Mouse (Mus musculus) kidney, postnatal 0 days (tissue): Measurements from ENCODE around the gene Hlf. TPM values are rescaled to one million over a fixed set of nuclear protein-coding genes. Genes with fewer than 3 reads are reported as not detected.
A peak's percentile ranks its signal among the peaks of the same experiment; 100 is the strongest.

Source experiments
- ATAC-seq: fragments of 200-750 bp; cut with Nextera tagmentation; replicated peaks from 2 replicates; pipeline ENCODE4 v1.8.0; 2017; ENCODE audit warnings: low read depth, moderate number of reproducible peaks, moderate TSS enrichment, moderate library complexity; ENCODE audit not compliant: low FRiP score
- DNase-seq: peaks from one replicate; pipeline ENCODE4 v3.0.0-alpha.2; 2016; ENCODE audit warnings: low spot score
- H3K27ac ChIP-seq: fragments of 300-500 bp; sonication (generic); 2 replicates; pipeline ENCODE4 v1.5.1; 2014; ENCODE audit warnings: mild to moderate bottlenecking
- H3K27me3 ChIP-seq: fragments of 300-500 bp; sonication (generic); 2 replicates; pipeline ENCODE4 v1.6.1; 2014; ENCODE audit warnings: low read length, mixed read lengths; ENCODE audit not compliant: insufficient read depth
- H3K36me3 ChIP-seq: fragments of 300-500 bp; sonication (generic); 2 replicates; pipeline ENCODE4 v1.6.1; 2014; ENCODE audit warnings: low read length, mixed read lengths; ENCODE audit not compliant: insufficient read depth
- H3K4me1 ChIP-seq: fragments of 300-500 bp; sonication (generic); replicated peaks from 2 replicates; pipeline ENCODE4 v1.6.1; 2014; ENCODE audit warnings: antibody characterized with exemption, low read length, mixed read lengths; ENCODE audit not compliant: insufficient read depth
- H3K4me2 ChIP-seq: fragments of 300-500 bp; sonication (generic); 2 replicates; pipeline ENCODE4 v1.6.1; 2014; ENCODE audit warnings: mild to moderate bottlenecking, low read length, moderate library complexity, mixed read lengths
- H3K4me3 ChIP-seq: fragments of 300-500 bp; sonication (generic); replicated peaks from 2 replicates; pipeline ENCODE4 v1.5.1; 2014; ENCODE audit warnings: low read depth, low read length
- H3K9ac ChIP-seq: fragments of 300-500 bp; sonication (generic); 2 replicates; pipeline ENCODE4 v1.6.1; 2014; ENCODE audit warnings: low read depth, low read length
- H3K9me3 ChIP-seq: fragments of 300-500 bp; sonication (generic); replicated peaks from 2 replicates; pipeline ENCODE4 v1.6.1; 2016; ENCODE audit warnings: low read length, inconsistent platforms, mixed read lengths
- CTCF ChIP-seq: IDR thresholded peaks from 2 replicates; pipeline ENCODE4 v1.5.1; 2016; ENCODE audit warnings: antibody characterized with exemption, low read depth, mild to moderate bottlenecking, moderate library complexity
- WGBS: fragments of 180-500 bp; shearing (Covaris S2); extraction: QIAGEN DNeasy Blood & Tissue Kit; methylation state at CpG from one replicate; pipeline ENCODE4 v1.1.7; 2014; 5-methylcytosine and 5-hydroxymethylcytosine counted together
- polyA plus RNA-seq: library from polyadenylated mRNA; unstranded; fragments of >200 nt; fragmentation: Nextera tagmentation; extraction: Ambion mirVana; gene quantifications from 2 replicates; pipeline ENCODE4 v1.2.1, GENCODE M21; 2015

The Hlf gene
- polyA plus RNA-seq, 1 experiment from 2014 or later = 2.6 TPM

DNA sequence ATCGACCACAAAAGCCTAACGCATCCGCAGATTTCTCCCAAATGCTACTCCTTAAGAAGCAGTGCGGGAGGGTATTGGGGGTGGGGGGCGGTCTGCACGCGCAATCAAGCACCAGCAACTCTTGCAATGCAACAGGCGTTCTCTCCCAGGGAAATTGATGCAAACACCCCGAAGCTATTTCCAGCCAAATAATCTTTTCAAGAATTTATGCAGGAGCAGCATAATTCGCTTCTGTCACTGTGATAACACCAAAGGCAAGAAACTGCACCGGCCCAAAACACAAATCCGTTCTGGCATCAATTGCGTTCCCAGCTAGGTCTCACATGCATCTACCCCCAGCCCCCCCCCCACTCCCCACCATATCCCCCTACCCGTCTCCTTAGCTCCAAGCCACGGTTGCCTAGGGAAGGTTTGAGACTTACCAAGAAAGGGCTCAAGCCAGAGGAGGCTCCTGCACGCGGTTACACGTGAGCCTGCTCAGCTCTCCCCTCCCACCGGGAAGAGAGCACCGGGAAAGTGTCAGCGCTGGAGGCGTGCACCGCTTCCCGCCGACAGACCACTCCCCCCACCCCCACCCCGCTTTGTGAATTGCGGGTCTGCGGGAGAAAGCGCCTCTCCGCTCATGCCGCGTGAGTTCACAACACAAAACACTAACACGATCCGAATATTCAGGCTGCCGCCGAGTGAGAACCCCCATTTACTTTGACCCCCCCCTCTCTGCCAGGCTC, 1.4 kb downstream of the Hlf start:
- ATAC-seq (0 out of 2 replicates have a peak, but pooled peaks have one; percentile 26), DNase-seq (no peak)
- peak overlapping the region; percentile 45 for H3K4me3 ChIP-seq
- peak overlapping the region; percentile 93 for H3K4me2 ChIP-seq
- H3K9me3 ChIP-seq = no peaks in the 10 kb centered on the region
- H3K9ac ChIP-seq = peak overlapping the region; percentile 54
- under 1% methylated on average over 36 of the region's 36 CpGs for WGBS
- peaks cover 4% of the 10 kb centered on the region; the same call in 1 of the 2 replicates for H3K27me3 ChIP-seq
- TF ChIP-seq CTCF = no peak
- H3K27ac ChIP-seq = no peak overlapping the region
- peaks cover 19% of the 10 kb centered on the region; the same call in 1 of the 2 replicates for H3K4me1 ChIP-seq
- H3K36me3 ChIP-seq = no peaks in the 10 kb centered on the region

DNA sequence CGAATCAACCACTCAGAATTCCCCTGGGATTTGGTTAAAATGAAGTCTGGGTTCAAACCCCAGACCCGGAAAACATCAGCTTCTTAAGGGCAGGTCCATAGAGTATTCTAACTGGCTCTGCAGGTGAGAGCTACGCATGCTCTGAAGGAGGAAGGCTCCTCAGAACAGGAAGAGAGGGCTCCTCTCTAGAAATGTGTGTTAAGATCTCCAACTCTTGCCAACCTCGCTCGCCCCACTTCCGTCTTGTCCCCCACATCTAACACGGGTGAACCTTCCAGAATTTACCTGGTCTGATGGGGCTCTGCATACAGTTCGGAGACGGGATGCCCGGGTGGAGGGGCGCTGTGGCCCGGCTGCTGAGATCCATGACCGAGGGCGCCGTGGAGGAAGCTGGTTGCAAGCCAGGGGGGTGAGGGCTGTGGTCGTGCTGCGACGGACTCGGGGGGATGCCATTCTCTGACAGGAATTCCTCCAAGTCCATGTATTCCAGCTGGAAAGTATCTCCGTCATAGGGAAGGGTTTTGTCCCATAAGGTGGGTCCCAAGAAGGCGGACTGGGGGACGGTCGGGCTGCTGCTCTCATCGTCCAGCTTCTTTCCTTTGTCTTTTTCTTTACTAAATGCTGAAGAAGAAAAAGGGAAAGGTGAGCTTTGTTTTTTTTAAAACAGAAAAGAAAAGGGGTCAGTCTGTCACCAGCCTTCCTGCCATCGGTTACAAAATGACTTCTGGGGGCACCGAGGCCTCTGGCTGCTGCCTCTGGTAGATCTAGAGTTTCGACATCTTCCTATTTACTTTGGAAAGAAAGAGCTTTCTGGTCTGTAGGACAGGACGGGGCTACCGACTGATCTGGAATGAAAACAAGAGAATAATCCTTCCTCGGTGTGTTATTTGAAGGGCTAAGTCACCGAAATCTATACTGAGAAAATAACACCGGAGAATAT, 2.9 kb downstream of the Hlf start:
- no peak overlapping the region for H3K4me3 ChIP-seq
- DNase-seq (no peak), ATAC-seq (no peak)
- peaks cover 19% of the 10 kb centered on the region; the same call in 1 of the 2 replicates for H3K4me1 ChIP-seq
- WGBS = 44% methylated on average over 32 of the region's 32 CpGs
- TF ChIP-seq CTCF = no peak
- H3K27me3 ChIP-seq = peaks cover 4% of the 10 kb centered on the region; the same call in 1 of the 2 replicates
- peak overlapping the region; percentile 93; the same call in 1 of the 2 replicates for H3K4me2 ChIP-seq
- H3K9me3 ChIP-seq = no peaks in the 10 kb centered on the region
- no peak overlapping the region for H3K27ac ChIP-seq
- no peaks in the 10 kb centered on the region for H3K36me3 ChIP-seq
- H3K9ac ChIP-seq = no peak overlapping the region

DNA sequence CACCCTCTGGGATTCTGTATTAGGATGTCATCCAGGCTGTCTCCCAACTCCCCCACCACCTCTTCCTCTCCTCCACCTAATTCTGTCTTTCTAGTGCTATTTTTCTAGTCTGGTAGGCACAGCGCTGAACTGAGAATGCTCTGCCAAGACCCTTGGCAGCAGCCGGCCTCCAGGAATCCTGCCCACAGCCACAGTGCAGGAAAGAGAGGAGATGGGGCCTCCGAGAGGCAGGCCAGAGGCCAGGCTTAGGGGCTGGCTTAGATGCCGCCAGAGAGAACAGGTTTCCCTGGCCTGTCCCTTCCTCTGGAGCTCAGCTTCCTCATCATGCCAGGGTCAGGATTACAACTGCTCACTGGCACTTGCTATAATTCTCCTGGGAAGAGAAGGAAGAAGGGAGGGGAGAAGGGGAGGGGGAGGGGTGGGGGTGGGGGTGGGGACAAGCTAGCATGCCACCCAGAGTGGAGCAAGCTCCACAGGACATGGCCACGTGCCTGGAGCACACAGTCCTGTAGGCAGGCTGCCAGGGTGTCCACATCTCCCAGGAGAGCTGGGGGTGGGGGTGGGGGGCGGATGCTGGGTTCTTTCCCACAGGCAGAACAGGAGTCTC, 8.6 kb downstream of the Hlf start:
- no peaks in the 10 kb centered on the region for H3K9me3 ChIP-seq
- no peak overlapping the region for H3K4me2 ChIP-seq
- H3K36me3 ChIP-seq = no peaks in the 10 kb centered on the region
- DNase-seq (no peak), ATAC-seq (peak; percentile 92)
- H3K4me1 ChIP-seq = peaks cover 10% of the 10 kb centered on the region
- 7% methylated on average over 6 of the region's 6 CpGs for WGBS
- H3K9ac ChIP-seq = no peak overlapping the region
- no peaks in the 10 kb centered on the region for H3K27me3 ChIP-seq
- no peak for TF ChIP-seq CTCF
- H3K27ac ChIP-seq = peak overlapping the region; percentile 62
- H3K4me3 ChIP-seq = no peak overlapping the region

DNA sequence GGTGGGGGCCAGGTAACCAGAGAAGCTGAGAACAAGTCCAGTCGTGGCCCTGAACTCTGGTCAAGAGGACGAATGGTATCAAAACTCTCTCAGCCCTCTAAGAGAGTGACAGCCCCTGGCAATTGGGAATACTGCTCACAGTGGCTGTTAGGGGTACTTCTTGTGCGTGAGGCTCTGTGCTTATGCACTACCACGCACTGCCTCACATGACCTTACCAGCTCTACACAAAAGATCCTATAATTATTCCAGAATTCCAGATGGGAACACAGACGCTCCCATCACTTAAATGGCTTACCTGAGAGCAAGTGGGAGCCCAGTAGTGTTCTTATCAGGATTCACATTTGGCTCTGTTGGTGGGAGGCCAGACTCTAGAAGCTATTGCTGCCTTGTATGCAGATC, 9.6 kb downstream of the Hlf start:
- 0 out of 2 replicates have a peak, but pooled peaks have one; percentile 53 for ATAC-seq
- H3K4me3 ChIP-seq = no peak overlapping the region
- H3K9ac ChIP-seq = no peak overlapping the region
- 62% methylated on average over 5 of the region's 5 CpGs for WGBS
- H3K4me1 ChIP-seq = peaks cover 10% of the 10 kb centered on the region
- no peaks in the 10 kb centered on the region for H3K9me3 ChIP-seq
- no peak for DNase-seq
- no peak overlapping the region for H3K27ac ChIP-seq
- no peak overlapping the region for H3K4me2 ChIP-seq
- no peaks in the 10 kb centered on the region for H3K27me3 ChIP-seq
- TF ChIP-seq CTCF = peak; percentile 53
- no peaks in the 10 kb centered on the region for H3K36me3 ChIP-seq

DNA sequence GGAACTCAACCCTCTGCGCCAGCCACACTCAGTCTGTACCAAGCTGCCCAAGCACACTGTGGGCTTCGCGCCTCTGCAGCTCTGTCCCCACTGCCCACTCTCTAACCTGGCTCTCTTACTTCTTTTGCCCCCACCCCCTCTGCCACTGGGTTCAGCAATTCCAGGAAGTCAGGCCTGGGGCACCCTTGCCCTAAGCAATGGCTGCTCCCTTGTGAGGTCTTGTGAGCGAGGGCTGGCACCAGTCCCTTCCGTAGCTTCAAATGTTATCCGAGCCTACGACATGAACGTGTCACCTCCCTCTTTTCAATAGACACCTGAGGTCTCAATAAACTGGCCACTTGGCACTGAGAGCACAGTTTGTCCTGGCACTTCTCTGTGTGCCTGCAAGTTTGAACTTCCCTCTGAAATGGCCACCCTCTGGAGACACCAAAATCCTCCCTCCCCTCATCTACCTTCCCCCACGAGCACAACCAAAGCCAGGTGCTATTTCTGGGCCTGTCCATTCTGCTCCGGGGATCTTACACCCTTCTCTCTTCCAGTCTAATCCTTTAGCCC, 10.5 kb downstream of the Hlf start:
- 76% methylated on average over 10 of the region's 10 CpGs for WGBS
- no peak for TF ChIP-seq CTCF

DNA sequence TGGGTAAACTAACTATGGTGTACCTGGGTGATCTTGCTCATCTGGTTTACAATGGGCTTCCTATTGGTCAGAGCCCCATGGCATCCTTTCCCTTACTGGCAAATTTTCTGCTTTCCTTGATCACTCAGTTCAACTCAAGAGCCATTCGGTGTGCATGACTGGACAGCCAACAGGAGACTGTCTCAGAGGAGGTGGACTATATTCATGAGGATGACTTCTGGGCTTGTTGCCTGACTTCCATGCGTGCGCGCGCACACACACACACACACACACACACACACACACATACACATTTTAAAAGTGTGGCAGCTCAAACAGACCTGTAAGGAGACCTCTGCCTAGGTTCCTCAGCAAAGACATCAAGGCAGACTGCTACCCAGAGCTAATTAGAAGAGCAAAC, 12.7 kb downstream of the Hlf start:
- Histone ChIP-seq H3K4me3 (no peak overlapping the region), H3K4me2 (no peak overlapping the region), H3K9me3 (no peaks in the 10 kb centered on the region), H3K9ac (no peak overlapping the region), H3K4me1 (peaks cover 10% of the 10 kb centered on the region), H3K27ac (no peak overlapping the region), H3K36me3 (no peaks in the 10 kb centered on the region), H3K27me3 (no peaks in the 10 kb centered on the region)
- WGBS = 96% methylated on average over 5 of the region's 5 CpGs
- ATAC-seq = no peak
- no peak for DNase-seq
- TF ChIP-seq CTCF = no peak

More for the DNA sequence above, 10.5 kb downstream of the Hlf start:
- no peaks in the 10 kb centered on the region for H3K27me3 ChIP-seq
- ATAC-seq (no peak), DNase-seq (no peak)
- H3K4me2 ChIP-seq = no peak overlapping the region
- no peak overlapping the region for H3K9ac ChIP-seq
- no peaks in the 10 kb centered on the region for H3K9me3 ChIP-seq
- no peaks in the 10 kb centered on the region for H3K36me3 ChIP-seq
- H3K4me1 ChIP-seq = peaks cover 10% of the 10 kb centered on the region
- H3K4me3 ChIP-seq = no peak overlapping the region
- H3K27ac ChIP-seq = no peak overlapping the region
